Mouse (Mus musculus) small intestine, adult 2 months (tissue): ENCODE data around the gene Mphosph9.

Experiments
- CTCF ChIP-seq: fragments of 200-500 bp; IDR thresholded peaks from 2 replicates; pipeline ENCODE4 v1.5.1; 2012; ENCODE audit warnings: low read depth, mild to moderate bottlenecking, control low read depth, inconsistent platforms, low read length, moderate library complexity, mixed read lengths; ENCODE audit not compliant: insufficient replicate concordance, insufficient read length; ENCODE audit errors: extremely low read depth
- POLR2A ChIP-seq: fragments of 200-500 bp; IDR thresholded peaks from 2 replicates; pipeline ENCODE4 v1.6.1; 2012; ENCODE audit warnings: low read depth, mild to moderate bottlenecking, control low read depth, inconsistent platforms, low read length, moderate library complexity

GRCm38 (mm10) chr5:124241686-124242444 lies 85.9 kb downstream of the Mphosph9 start:
- no peak for TF ChIP-seq POLR2A
- TF ChIP-seq CTCF: no peak
